Mouse (Mus musculus) liver, embryonic 16.5 days (tissue): ENCODE measurements around the gene Snap47. TPM values are rescaled to one million over a fixed set of nuclear protein-coding genes. Genes with fewer than 3 reads are reported as not detected.
"Not testable (repeated sequence)": the region's sequence is repeated elsewhere in the genome, so short reads cannot be mapped to it uniquely, and the experiment has no call there.

Experiments used
- ATAC-seq: fragments of 200-750 bp; cut with Nextera tagmentation; 2 replicates; pipeline ENCODE4 v1.8.0; 2017; ENCODE audit warnings: low read depth, mild to moderate bottlenecking, moderate number of reproducible peaks, moderate library complexity
- H3K27ac ChIP-seq: fragments of 300-500 bp; sonication (generic); 2 replicates; pipeline ENCODE4 v1.5.1; 2014; ENCODE audit warnings: mild to moderate bottlenecking, low read length
- H3K27me3 ChIP-seq: fragments of 300-500 bp; sonication (generic); 2 replicates; pipeline ENCODE4 v1.6.1; 2014; ENCODE audit warnings: low read depth, low read length, mixed read lengths; ENCODE audit not compliant: control insufficient read depth, insufficient read depth
- H3K36me3 ChIP-seq: fragments of 300-500 bp; sonication (generic); 2 replicates; pipeline ENCODE4 v1.6.1; 2014; ENCODE audit warnings: mild to moderate bottlenecking; ENCODE audit not compliant: control insufficient read depth, insufficient read depth
- H3K4me1 ChIP-seq: fragments of 300-500 bp; sonication (generic); 2 replicates; pipeline ENCODE4 v1.6.1; 2014; ENCODE audit warnings: low read depth, low read length, mixed read lengths; ENCODE audit not compliant: control insufficient read depth
- H3K4me2 ChIP-seq: fragments of 300-500 bp; sonication (generic); 2 replicates; pipeline ENCODE4 v1.6.1; 2014; ENCODE audit warnings: low read depth, low read length, mixed read lengths
- H3K4me3 ChIP-seq: fragments of 300-500 bp; sonication (generic); 2 replicates; pipeline ENCODE4 v1.5.1; 2014; ENCODE audit warnings: low read depth, mild to moderate bottlenecking, low read length
- H3K9ac ChIP-seq: fragments of 300-500 bp; sonication (generic); 2 replicates; pipeline ENCODE4 v1.6.1; 2014; ENCODE audit warnings: low read depth, low read length
- H3K9me3 ChIP-seq: fragments of 300-500 bp; sonication (generic); replicated peaks from 2 replicates; pipeline ENCODE4 v1.6.1; 2016; ENCODE audit warnings: low read length; ENCODE audit not compliant: control insufficient read depth
- WGBS: fragments of 180-500 bp; shearing (Covaris S2); extraction: QIAGEN DNeasy Blood & Tissue Kit; methylation state at CpG from one replicate; pipeline ENCODE4 v1.1.7; 2014; ENCODE audit not compliant: insufficient replicate concordance; 5-methylcytosine and 5-hydroxymethylcytosine counted together
- polyA plus RNA-seq: library from polyadenylated mRNA; unstranded; fragments of >200 nt; fragmentation: Nextera tagmentation; extraction: Ambion mirVana; gene quantifications from 2 replicates; pipeline ENCODE4 v1.2.1, GENCODE M21; 2015

The Snap47 gene
- polyA plus RNA-seq, 1 experiment from 2014 or later = 28.7 TPM

DNA sequence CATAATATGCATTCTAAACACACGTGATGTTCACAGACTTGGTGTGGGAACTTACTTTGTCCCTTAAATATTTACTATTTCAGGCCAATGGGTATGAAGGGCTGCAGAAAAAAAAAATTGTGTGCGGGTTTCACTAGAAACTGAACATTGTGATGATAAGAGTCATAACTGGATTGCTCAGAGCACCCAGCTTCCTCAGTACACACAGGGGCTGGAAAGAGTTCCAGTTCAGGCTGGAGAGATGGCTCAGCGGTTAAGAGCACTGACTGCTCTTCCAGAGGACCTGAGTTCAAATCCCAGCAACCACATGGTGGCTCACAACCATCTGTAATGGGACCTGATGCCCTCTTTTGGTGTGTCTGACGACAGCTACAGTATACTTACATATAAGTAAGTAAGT lies 83.0 kb downstream of the Snap47 start:
- not testable (repeated sequence) for H3K27me3 ChIP-seq, H3K4me1 ChIP-seq, H3K27ac ChIP-seq, ATAC-seq, H3K36me3 ChIP-seq, H3K9ac ChIP-seq, H3K4me2 ChIP-seq, H3K4me3 ChIP-seq, H3K9me3 ChIP-seq
- WGBS = 54% methylated on average over 4 of the region's 4 CpGs

DNA sequence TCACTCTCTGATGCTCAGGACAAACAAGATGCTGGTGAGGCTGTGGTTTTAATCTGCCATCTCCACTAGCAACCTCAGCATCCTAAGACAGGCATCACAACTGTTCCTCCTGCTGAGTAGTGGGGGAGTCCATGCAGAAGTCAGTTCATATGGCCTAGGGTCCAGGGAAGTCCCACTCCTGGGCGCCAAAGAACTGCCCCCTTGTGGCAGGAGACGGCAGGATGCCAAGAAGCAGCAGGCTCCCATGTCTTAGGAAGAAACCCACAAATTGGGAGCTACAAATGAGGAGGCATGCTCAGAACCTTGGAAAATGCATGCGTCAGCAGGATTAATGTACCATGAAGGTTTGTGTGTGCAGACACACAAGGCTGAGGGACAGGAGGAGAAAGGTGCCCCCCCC lies 84.4 kb downstream of the Snap47 start:
- Histone ChIP-seq H3K4me1 (no peaks in the 10 kb centered on the region), H3K27me3 (no peaks in the 10 kb centered on the region), H3K36me3 (no peaks in the 10 kb centered on the region), H3K4me2 (no peak overlapping the region), H3K4me3 (no peak overlapping the region), H3K9ac (no peak overlapping the region), H3K27ac (no peak overlapping the region), H3K9me3 (no peaks in the 10 kb centered on the region)
- ATAC-seq = no peak
- WGBS = 37% methylated on average over 3 of the region's 3 CpGs

GRCm38 (mm10) chr11:59366031-59366430 lies 85.0 kb downstream of the Snap47 start:
- Histone ChIP-seq H3K9ac (no peak overlapping the region), H3K36me3 (no peaks in the 10 kb centered on the region), H3K27me3 (no peaks in the 10 kb centered on the region), H3K4me3 (no peak overlapping the region), H3K27ac (no peak overlapping the region), H3K4me1 (no peaks in the 10 kb centered on the region), H3K4me2 (no peak overlapping the region), H3K9me3 (no peaks in the 10 kb centered on the region)
- ATAC-seq = no peak
- WGBS = 53% methylated on average over 3 of the region's 3 CpGs

GRCm38 (mm10) chr11:59364417-59364816 lies 86.6 kb downstream of the Snap47 start:
- no peak overlapping the region for H3K27ac ChIP-seq
- H3K4me2 ChIP-seq = no peak overlapping the region
- no peaks in the 10 kb centered on the region for H3K27me3 ChIP-seq
- H3K4me1 ChIP-seq = no peaks in the 10 kb centered on the region
- H3K9ac ChIP-seq = no peak overlapping the region
- no peaks in the 10 kb centered on the region for H3K36me3 ChIP-seq
- H3K9me3 ChIP-seq = no peaks in the 10 kb centered on the region
- no peak overlapping the region for H3K4me3 ChIP-seq
- 52% methylated on average over 3 of the region's 3 CpGs for WGBS
- ATAC-seq = no peak

DNA sequence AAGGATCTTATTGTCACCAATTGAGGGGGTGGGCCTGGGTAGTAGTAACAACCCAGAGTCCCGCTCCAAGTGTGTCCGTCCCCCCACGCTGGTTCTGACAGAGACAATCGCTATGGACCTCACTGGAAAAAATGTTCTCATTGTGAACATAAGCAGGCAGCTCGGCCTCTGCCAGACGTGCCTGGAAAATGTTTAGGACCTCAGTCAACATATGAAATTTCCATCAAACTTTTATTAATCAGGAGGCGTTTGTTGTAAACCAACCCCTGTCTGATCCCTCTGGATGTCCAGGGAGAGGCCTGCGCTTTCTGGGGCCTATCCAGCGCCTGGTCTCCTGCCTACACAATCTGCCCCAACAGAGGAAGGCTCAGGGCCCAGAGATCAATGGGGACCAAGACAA lies 87.0 kb downstream of the Snap47 start:
- no peak for ATAC-seq
- Histone ChIP-seq H3K27me3 (no peaks in the 10 kb centered on the region), H3K9me3 (no peaks in the 10 kb centered on the region), H3K27ac (no peak overlapping the region), H3K9ac (no peak overlapping the region), H3K36me3 (no peaks in the 10 kb centered on the region), H3K4me2 (no peak overlapping the region), H3K4me3 (no peak overlapping the region), H3K4me1 (no peaks in the 10 kb centered on the region)
- WGBS = 68% methylated on average over 9 of the region's 9 CpGs

- no peaks in the 10 kb centered on the region for H3K36me3 ChIP-seq
- no peak overlapping the region for H3K4me2 ChIP-seq
- no peaks in the 10 kb centered on the region for H3K9me3 ChIP-seq
- H3K4me1 ChIP-seq = no peaks in the 10 kb centered on the region
- ATAC-seq = no peak
- H3K27ac ChIP-seq = no peak overlapping the region
- H3K9ac ChIP-seq = no peak overlapping the region
- WGBS = 62% methylated on average over 9 of the region's 9 CpGs
- no peaks in the 10 kb centered on the region for H3K27me3 ChIP-seq
- no peak overlapping the region for H3K4me3 ChIP-seq
These were observed 89.7 kb downstream of the Snap47 start for GRCm38 (mm10) chr11:59361291-59361690.

Other genes starting within 250 kb of the Snap47 start
- gene Mrpl55, start 248.7 kb downstream of the Snap47 start, polyA plus RNA-seq = 43.1 and 44.3 TPM in 2 replicates
- gene 2310033P09Rik, start 242.9 kb downstream of the Snap47 start, polyA plus RNA-seq = 14.6 and 15.1 TPM in 2 replicates
- 251 and 257 TPM in 2 replicates for gene Arf1, start 222.9 kb downstream of the Snap47 start, polyA plus RNA-seq
- not detected in 2 replicates for gene Wnt3a, start 160.4 kb downstream of the Snap47 start, polyA plus RNA-seq
- gene Wnt9a, start 144.3 kb downstream of the Snap47 start, polyA plus RNA-seq = 0.22 and 0.32 TPM in 2 replicates
- gene Prss38, start 75.5 kb downstream of the Snap47 start, polyA plus RNA-seq = not detected in 2 replicates
- gene Jmjd4, start 1.1 kb downstream of the Snap47 start, polyA plus RNA-seq = 3.4 and 3.7 TPM in 2 replicates
- 1.0 and 1.4 TPM in 2 replicates for gene Zfp867, start 21.3 kb upstream of the Snap47 start, polyA plus RNA-seq
- gene Zkscan17, start 75.6 kb upstream of the Snap47 start, polyA plus RNA-seq = 4.5 and 4.8 TPM in 2 replicates
- 0.63 and 0.89 TPM in 2 replicates for gene Nlrp3, start 90.4 kb upstream of the Snap47 start, polyA plus RNA-seq
- gene Olfr222, start 125.0 kb upstream of the Snap47 start, polyA plus RNA-seq = not detected in 2 replicates
- not detected in 2 replicates for gene Olfr223, start 142.1 kb upstream of the Snap47 start, polyA plus RNA-seq
- 5.7 and 6.6 TPM in 2 replicates for gene Mprip, start 210.1 kb upstream of the Snap47 start, polyA plus RNA-seq